ENCODE assay signal across 9 mouse cellular contexts in the genomic region with DNA sequence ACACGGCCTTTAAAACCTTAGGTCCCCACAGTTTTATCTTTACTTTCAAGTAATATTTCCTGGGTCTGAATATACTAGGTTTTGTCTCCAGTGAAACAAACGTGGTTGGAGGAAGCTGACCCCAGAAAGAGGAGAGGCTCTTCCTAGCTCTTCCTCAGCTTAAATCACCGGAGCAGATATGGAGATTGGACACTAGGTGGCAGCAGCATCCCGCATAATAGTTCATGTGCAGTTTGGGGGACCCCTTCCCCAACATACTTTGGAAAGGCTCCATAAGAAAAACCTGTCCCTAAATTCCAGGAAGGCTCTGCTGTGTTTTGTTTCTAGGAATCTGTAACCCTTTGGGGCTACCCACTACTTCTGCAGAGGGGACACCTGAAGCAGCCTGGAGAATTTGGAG. TPM values are rescaled to one million over a fixed set of nuclear protein-coding genes. Genes with fewer than 3 reads are reported as not detected.
DNase-seq lines count a peak whose midpoint lies in the region; ATAC-seq and TF ChIP-seq lines count a peak whose summit lies in the region.
"Had no signal": no experiment of that assay in that cellular context is flagged by ENCODE, and none has a peak within 500 bp of the region (broad histone marks: within the 10 kb centered on the region; RNA-seq: fewer than 3 reads in every experiment).

No protein-coding gene starts in this region.

- ATAC-seq in midbrain, embryonic 14.5 days (ENCODE audit: low FRiP score, low TSS enrichment), result no peak
- no peak for ATAC-seq in midbrain, embryonic 13.5 days
- no peak for ATAC-seq in midbrain, postnatal 0 days (ENCODE audit: low FRiP score)
- no peak for ATAC-seq in inflammation-experienced regulatory T-cells, adult 6 months

- under 1% methylated on average over 4 of the region's 4 CpGs for WGBS in midbrain, embryonic 14.5 days
- 2% methylated on average over 4 of the region's 4 CpGs for WGBS in midbrain, embryonic 13.5 days
- WGBS in midbrain, postnatal 0 days, result 1% methylated on average over 4 of the region's 4 CpGs

- no peaks in the 10 kb centered on the region for H3K36me3 ChIP-seq in midbrain, embryonic 14.5 days (ENCODE audit: control insufficient read depth, insufficient read depth, low read length)
- no peaks in the 10 kb centered on the region for H3K36me3 ChIP-seq in midbrain, embryonic 13.5 days
- H3K36me3 ChIP-seq in midbrain, postnatal 0 days (ENCODE audit: insufficient read depth, low read length), result no peaks in the 10 kb centered on the region
- H3K36me3 ChIP-seq: neural tube, embryonic 13.5 days had no signal

- H3K4me2 ChIP-seq in midbrain, embryonic 14.5 days (ENCODE audit: low read length), result no peak overlapping the region
- H3K4me2 ChIP-seq in midbrain, embryonic 13.5 days (replicated peaks), result no peak overlapping the region
- no peak overlapping the region for H3K4me2 ChIP-seq in midbrain, postnatal 0 days (ENCODE audit: low read depth, low read length, poor library complexity, severe bottlenecking)
- H3K4me2 ChIP-seq: neural tube, embryonic 13.5 days had no signal

- H3K9ac ChIP-seq in midbrain, embryonic 14.5 days (replicated peaks; ENCODE audit: low read length), result no peak overlapping the region
- no peak overlapping the region for H3K9ac ChIP-seq in midbrain, embryonic 13.5 days (replicated peaks)
- H3K9ac ChIP-seq in midbrain, postnatal 0 days (replicated peaks; ENCODE audit: low read length, poor library complexity, severe bottlenecking), result no peak overlapping the region
- H3K9ac ChIP-seq: neural tube, embryonic 13.5 days had no signal

- no peaks in the 10 kb centered on the region for H3K9me3 ChIP-seq in midbrain, embryonic 14.5 days (ENCODE audit: control insufficient read depth, low read length)
- no peaks in the 10 kb centered on the region for H3K9me3 ChIP-seq in midbrain, embryonic 13.5 days
- no peaks in the 10 kb centered on the region for H3K9me3 ChIP-seq in midbrain, postnatal 0 days (ENCODE audit: low read length)
- H3K9me3 ChIP-seq: neural tube, embryonic 13.5 days had no signal

- peak; percentile 69 for DNase-seq in gastrocnemius, adult 2 months
- DNase-seq in gastrocnemius, adult 8-10 months (ENCODE audit: low spot score in 2 of 2), result no peak
- peak; percentile 89 for DNase-seq in midbrain, embryonic 14.5 days
- peak; percentile 80 for DNase-seq in adrenal gland, postnatal 14 days
- peak; percentile 64 for DNase-seq in forelimb bud, embryonic 11.5 days (ENCODE audit: low read depth, low spot score)
- peak; percentile 80 for DNase-seq in midbrain, postnatal 0 days (ENCODE audit: low spot score)

- peak; percentile 81 for TF ChIP-seq CTCF in gastrocnemius, adult 2 months (IDR thresholded peaks at IDR 0.05)
- TF ChIP-seq CTCF in midbrain, postnatal 0 days (IDR thresholded peaks at IDR 0.05), result peak; percentile 92

- H3K27me3 ChIP-seq in midbrain, embryonic 14.5 days (ENCODE audit: control insufficient read depth, insufficient read depth, low read length), result peaks cover 14% of the 10 kb centered on the region
- peaks cover 18% of the 10 kb centered on the region for H3K27me3 ChIP-seq in midbrain, embryonic 13.5 days
- H3K27me3 ChIP-seq in midbrain, postnatal 0 days (ENCODE audit: insufficient read depth, low read length), result peaks cover 5% of the 10 kb centered on the region; the same call in 1 of the 2 replicates

- intact Hi-C loops in gastrocnemius, adult 2 months (cut with DNase I), result loop anchor here (1.0 to 5.0 kb wide), 3 partner anchors 193 to 290 kb away; no protein-coding TSS in a partner anchor

- no peak overlapping the region for H3K27ac ChIP-seq in gastrocnemius, adult 2 months
- H3K27ac ChIP-seq in midbrain, embryonic 14.5 days (replicated peaks; ENCODE audit: low read depth, low read length), result no peak overlapping the region
- no peak overlapping the region for H3K27ac ChIP-seq in midbrain, embryonic 13.5 days
- H3K27ac ChIP-seq in midbrain, postnatal 0 days (ENCODE audit: low read depth, low read length), result no peak overlapping the region
- H3K27ac ChIP-seq: neural tube, embryonic 13.5 days had no signal

- H3K4me1 ChIP-seq in midbrain, embryonic 14.5 days (ENCODE audit: control insufficient read depth, insufficient read depth, low read length), result peaks cover 12% of the 10 kb centered on the region
- peaks cover 24% of the 10 kb centered on the region for H3K4me1 ChIP-seq in midbrain, embryonic 13.5 days (replicated peaks)
- H3K4me1 ChIP-seq in midbrain, postnatal 0 days (ENCODE audit: insufficient read depth, low read length), result peaks cover 2% of the 10 kb centered on the region

- no peak overlapping the region for H3K4me3 ChIP-seq in gastrocnemius, adult 2 months
- no peak overlapping the region for H3K4me3 ChIP-seq in midbrain, embryonic 14.5 days (replicated peaks; ENCODE audit: low read depth, low read length)
- H3K4me3 ChIP-seq in midbrain, embryonic 13.5 days (replicated peaks), result no peak overlapping the region
- H3K4me3 ChIP-seq in midbrain, postnatal 0 days (ENCODE audit: low read depth, low read length), result no peak overlapping the region
- H3K4me3 ChIP-seq: neural tube, embryonic 13.5 days had no signal

RNA-seq across cellular contexts. Expression of a gene that starts 1.9 kb away (rescaled TPM):
- total RNA-seq in gastrocnemius, adult 2 months (2021), result 10 to 100 TPM; 30.2 to 55.1 TPM
- 10 to 100 TPM; 26.3 to 32.9 (median 28.9) TPM for total RNA-seq in gastrocnemius, adult 8-10 months (2022)
- polyA plus RNA-seq in midbrain, embryonic 14.5 days (2014; fragmentation: Nextera tagmentation; extraction: Ambion mirVana), result 13.0 and 15.3 TPM in 2 replicates
- polyA plus RNA-seq in midbrain, embryonic 13.5 days (2015; fragmentation: Nextera tagmentation; extraction: Ambion mirVana), result 10.4 and 12.6 TPM in 2 replicates
- total RNA-seq in adrenal gland, postnatal 14 days (2021), result 65.0 and 71.9 TPM in 2 replicates
- 105 and 115 TPM in 2 replicates for total RNA-seq in midbrain, postnatal 0 days (2014; rRNA removed)
- 9.2 and 11.0 TPM in 2 replicates for polyA plus RNA-seq in midbrain, postnatal 0 days (2015; fragmentation: Nextera tagmentation; extraction: Ambion mirVana)
- polyA plus RNA-seq in inflammation-experienced regulatory T-cells, adult 6 months (2017; shearing (Covaris generic)), result 1 to 10 TPM; 1.6 to 2.4 (median 2.4) TPM

RNA-seq across cellular contexts. Expression of a gene that starts 35.2 kb away (rescaled TPM):
- under 1 TPM in 1 of 2 experiments, not detected in 1; 0.06 TPM for total RNA-seq in gastrocnemius, adult 2 months (2021)
- not detected for total RNA-seq in gastrocnemius, adult 8-10 months (2022)
- 0.08 TPM in 1 of 2 replicates, not detected in the other for polyA plus RNA-seq in midbrain, embryonic 14.5 days (2014; fragmentation: Nextera tagmentation; extraction: Ambion mirVana)
- polyA plus RNA-seq in midbrain, embryonic 13.5 days (2015; fragmentation: Nextera tagmentation; extraction: Ambion mirVana), result 0.12 TPM in 1 of 2 replicates, not detected in the other
- total RNA-seq in adrenal gland, postnatal 14 days (2021), result 0.78 and 1.8 TPM in 2 replicates
- 0.33 and 0.47 TPM in 2 replicates for total RNA-seq in midbrain, postnatal 0 days (2014; rRNA removed)
- 0.19 TPM in 1 of 2 replicates, not detected in the other for polyA plus RNA-seq in midbrain, postnatal 0 days (2015; fragmentation: Nextera tagmentation; extraction: Ambion mirVana)
- 1 to 10 TPM; 1.9 to 6.6 (median 3.3) TPM for polyA plus RNA-seq in inflammation-experienced regulatory T-cells, adult 6 months (2017; shearing (Covaris generic))
- polyA plus RNA-seq: neural tube, embryonic 13.5 days had no signal

Comparison
In these comparisons a context has a peak if more than half of its experiments do, and no peak if none do; other contexts are left out.
1. DNase-seq: peak in gastrocnemius, adult 2 months (single experiment), midbrain, embryonic 14.5 days (single experiment), adrenal gland, postnatal 14 days (single experiment), forelimb bud, embryonic 11.5 days (single experiment) and midbrain, postnatal 0 days (single experiment); none in gastrocnemius, adult 8-10 months (0 of 2).